Mouse (Mus musculus) G1E-ER4 (cell line): Measurements from ENCODE around the gene Adgrg5. TPM values are rescaled to one million over a fixed set of nuclear protein-coding genes. Genes with fewer than 3 reads are reported as not detected.

ENCODE experiments used
- GATA1 ChIP-seq: IDR thresholded peaks from one replicate; pipeline ENCODE4 v1.8.0; 2012; ENCODE audit warnings: low read length, inconsistent platforms
- polyA plus RNA-seq: library from polyadenylated mRNA; stranded (reverse); fragments of >175 nt; gene quantifications from 2 replicates; pipeline ENCODE4 v1.2.3, GENCODE M21; 2012

Adgrg5 gene
- polyA plus RNA-seq, 1 experiment = not detected

GRCm38 (mm10) chr8:94950046-94950445 is 26.6 kb downstream of the Adgrg5 start:
- no peak for TF ChIP-seq GATA1

GRCm38 (mm10) chr8:94950458-94950857 is 27.0 kb downstream of the Adgrg5 start:
- no peak for TF ChIP-seq GATA1

- TF ChIP-seq GATA1 = no peak
These were observed 28.6 kb downstream of the Adgrg5 start for GRCm38 (mm10) chr8:94952086-94952485.

GRCm38 (mm10) chr8:94953624-94954367 is 30.3 kb downstream of the Adgrg5 start:
- TF ChIP-seq GATA1 = no peak

- no peak for TF ChIP-seq GATA1
These were observed 30.9 kb downstream of the Adgrg5 start for GRCm38 (mm10) chr8:94954368-94954737.

- TF ChIP-seq GATA1 = no peak
These were observed 31.6 kb downstream of the Adgrg5 start for GRCm38 (mm10) chr8:94954921-94955758.

- TF ChIP-seq GATA1 = no peak
These were observed 32.6 kb downstream of the Adgrg5 start for GRCm38 (mm10) chr8:94956078-94956574.

GRCm38 (mm10) chr8:94962201-94962600 is 38.7 kb downstream of the Adgrg5 start:
- TF ChIP-seq GATA1 = no peak

GRCm38 (mm10) chr8:94964828-94965227 is 41.3 kb downstream of the Adgrg5 start:
- TF ChIP-seq GATA1 = peak; percentile 91

- TF ChIP-seq GATA1 = no peak
These were observed 43.1 kb downstream of the Adgrg5 start for GRCm38 (mm10) chr8:94966578-94966977.

GRCm38 (mm10) chr8:94967071-94967470 is 43.6 kb downstream of the Adgrg5 start:
- TF ChIP-seq GATA1 = no peak

- no peak for TF ChIP-seq GATA1
These were observed 44.1 kb downstream of the Adgrg5 start for GRCm38 (mm10) chr8:94967554-94967953.

- no peak for TF ChIP-seq GATA1
These were observed 49.8 kb downstream of the Adgrg5 start for GRCm38 (mm10) chr8:94973270-94973669.

- no peak for TF ChIP-seq GATA1
These were observed 50.3 kb downstream of the Adgrg5 start for GRCm38 (mm10) chr8:94973786-94974185.

- TF ChIP-seq GATA1 = no peak
These were observed 51.1 kb downstream of the Adgrg5 start, which contains the start of gene Adgrg1 for GRCm38 (mm10) chr8:94974467-94975165. TSS of gene Adgrg1 (plus strand) at chr8:94974751.
